Mouse (Mus musculus): ENCODE results near the gene Sesn1. TPM values are rescaled to one million over a fixed set of nuclear protein-coding genes. Genes with fewer than 3 reads are reported as not detected.

Gene Sesn1
- polyA plus RNA-seq, 1 experiment = not detected

GRCm38 (mm10) chr10:41888365-41888941 is 78.7 kb downstream of the Sesn1 start:
- WGBS = 8% methylated on average over 4 of the region's 4 CpGs
- H3K4me3 ChIP-seq (ENCODE audit: insufficient read depth, low read depth, low read length) = no peak overlapping the region
- TF ChIP-seq CTCF (IDR thresholded peaks at IDR 0.05; ENCODE audit: insufficient read depth, low read depth, low read length) (no peak), POLR2A (IDR thresholded peaks at IDR 0.05; ENCODE audit: insufficient read depth, low read depth, low read length) (no peak)
- H3K4me1 ChIP-seq (ENCODE audit: control insufficient read depth, insufficient read depth, low read length) = peaks cover 2% of the 10 kb centered on the region
- no peak overlapping the region for H3K27ac ChIP-seq (ENCODE audit: insufficient read depth, low read depth, low read length)

DNA sequence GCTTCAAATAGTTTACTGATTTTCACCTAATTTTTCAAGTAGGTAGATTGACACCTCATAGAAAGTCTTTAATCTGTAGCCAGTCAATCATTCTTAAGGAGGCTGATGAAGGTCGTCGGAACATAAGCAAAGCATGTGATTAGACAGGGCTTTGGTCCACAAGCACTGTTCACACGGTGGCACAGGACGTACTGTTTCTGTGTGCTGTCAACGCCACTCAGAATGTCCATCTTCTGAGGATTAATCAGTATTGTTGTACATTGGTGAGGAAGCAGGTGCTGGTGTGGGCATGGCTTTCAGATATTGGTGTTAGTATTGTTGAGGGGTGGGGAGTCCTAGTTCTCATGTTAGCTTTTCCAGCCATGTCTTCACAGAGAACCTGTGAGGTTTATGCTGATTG is 79.8 kb downstream of the Sesn1 start:
- H3K4me3 ChIP-seq (ENCODE audit: insufficient read depth, low read depth, low read length) = no peak overlapping the region
- no peak overlapping the region for H3K27ac ChIP-seq (ENCODE audit: insufficient read depth, low read depth, low read length)
- peaks cover 3% of the 10 kb centered on the region; the same call in 1 of the 2 replicates for H3K4me1 ChIP-seq (ENCODE audit: control insufficient read depth, insufficient read depth, low read length)
- TF ChIP-seq POLR2A (IDR thresholded peaks at IDR 0.05; ENCODE audit: insufficient read depth, low read depth, low read length) = no peak
- TF ChIP-seq CTCF (IDR thresholded peaks at IDR 0.05; ENCODE audit: insufficient read depth, low read depth, low read length) = no peak
- 45% methylated on average over 5 of the region's 5 CpGs for WGBS

DNA sequence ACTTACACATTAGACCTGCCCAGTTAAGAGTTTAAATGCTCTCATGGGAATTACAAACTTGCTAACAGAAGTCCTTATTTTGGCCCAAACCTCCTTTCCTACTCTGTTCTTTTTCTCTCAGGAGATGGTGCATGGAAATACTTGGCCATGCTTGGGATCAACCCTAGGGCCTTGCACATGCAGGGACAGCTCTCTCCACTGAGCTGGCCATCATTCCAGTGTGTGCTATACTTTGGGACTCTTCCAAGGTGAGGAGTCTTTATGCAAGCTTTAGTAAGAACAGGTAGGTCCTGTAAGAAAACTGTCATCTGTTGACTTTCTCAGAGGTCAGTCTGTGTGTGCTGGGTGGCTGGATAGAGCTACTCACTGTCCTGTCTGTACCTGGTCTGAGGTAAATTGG is 80.8 kb downstream of the Sesn1 start:
- Histone ChIP-seq H3K4me3 (ENCODE audit: insufficient read depth, low read depth, low read length) (no peak overlapping the region), H3K4me1 (ENCODE audit: control insufficient read depth, insufficient read depth, low read length) (peaks cover 5% of the 10 kb centered on the region; the same call in 1 of the 2 replicates), H3K27ac (ENCODE audit: insufficient read depth, low read depth, low read length) (no peak overlapping the region)
- no peak for TF ChIP-seq CTCF (IDR thresholded peaks at IDR 0.05; ENCODE audit: insufficient read depth, low read depth, low read length)
- no peak for TF ChIP-seq POLR2A (IDR thresholded peaks at IDR 0.05; ENCODE audit: insufficient read depth, low read depth, low read length)

DNA sequence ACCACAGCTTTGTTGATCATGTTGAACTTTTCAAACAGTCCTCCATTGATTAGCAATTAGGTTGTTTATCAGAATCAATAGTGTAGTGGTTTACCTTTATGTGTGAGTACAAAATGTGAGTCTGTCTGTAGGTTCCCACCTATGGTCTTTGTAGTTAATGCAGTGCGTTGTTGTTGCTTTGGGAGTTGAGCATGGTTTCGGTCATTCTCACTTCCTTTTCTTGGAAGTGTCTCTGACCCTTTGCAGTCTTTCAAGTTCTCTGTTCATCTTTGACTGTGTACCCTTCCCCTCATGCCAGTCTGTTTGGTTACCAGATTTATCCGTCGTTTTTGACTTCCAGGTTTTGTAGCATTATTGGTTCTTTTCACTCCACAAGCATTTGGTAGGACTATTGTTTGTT is 81.6 kb downstream of the Sesn1 start:
- TF ChIP-seq CTCF (IDR thresholded peaks at IDR 0.05; ENCODE audit: insufficient read depth, low read depth, low read length) = no peak
- TF ChIP-seq POLR2A (IDR thresholded peaks at IDR 0.05; ENCODE audit: insufficient read depth, low read depth, low read length) = no peak
- Histone ChIP-seq H3K4me1 (ENCODE audit: control insufficient read depth, insufficient read depth, low read length) (peaks cover 8% of the 10 kb centered on the region; the same call in 1 of the 2 replicates), H3K4me3 (ENCODE audit: insufficient read depth, low read depth, low read length) (no peak overlapping the region), H3K27ac (ENCODE audit: insufficient read depth, low read depth, low read length) (no peak overlapping the region)
- 86% methylated on average over 4 of the region's 4 CpGs for WGBS

GRCm38 (mm10) chr10:41893433-41894411 is 84.0 kb downstream of the Sesn1 start:
- Histone ChIP-seq H3K27ac (ENCODE audit: insufficient read depth, low read depth, low read length) (0 out of 2 replicates have a peak overlapping the region, but pooled peaks have one; percentile 36), H3K4me1 (ENCODE audit: control insufficient read depth, insufficient read depth, low read length) (peaks cover 8% of the 10 kb centered on the region; the same call in 1 of the 2 replicates), H3K4me3 (ENCODE audit: insufficient read depth, low read depth, low read length) (no peak overlapping the region)
- 23% methylated on average over 4 of the region's 4 CpGs for WGBS
- TF ChIP-seq CTCF (IDR thresholded peaks at IDR 0.05; ENCODE audit: insufficient read depth, low read depth, low read length) = no peak
- no peak for TF ChIP-seq POLR2A (IDR thresholded peaks at IDR 0.05; ENCODE audit: insufficient read depth, low read depth, low read length)

GRCm38 (mm10) chr10:41896425-41896824 is 86.7 kb downstream of the Sesn1 start:
- Histone ChIP-seq H3K4me3 (ENCODE audit: insufficient read depth, low read depth, low read length) (no peak overlapping the region), H3K4me1 (ENCODE audit: control insufficient read depth, insufficient read depth, low read length) (peaks cover 7% of the 10 kb centered on the region; the same call in 1 of the 2 replicates), H3K27ac (ENCODE audit: insufficient read depth, low read depth, low read length) (no peak overlapping the region)
- TF ChIP-seq CTCF (IDR thresholded peaks at IDR 0.05; ENCODE audit: insufficient read depth, low read depth, low read length) = no peak
- TF ChIP-seq POLR2A (IDR thresholded peaks at IDR 0.05; ENCODE audit: insufficient read depth, low read depth, low read length) = no peak

DNA sequence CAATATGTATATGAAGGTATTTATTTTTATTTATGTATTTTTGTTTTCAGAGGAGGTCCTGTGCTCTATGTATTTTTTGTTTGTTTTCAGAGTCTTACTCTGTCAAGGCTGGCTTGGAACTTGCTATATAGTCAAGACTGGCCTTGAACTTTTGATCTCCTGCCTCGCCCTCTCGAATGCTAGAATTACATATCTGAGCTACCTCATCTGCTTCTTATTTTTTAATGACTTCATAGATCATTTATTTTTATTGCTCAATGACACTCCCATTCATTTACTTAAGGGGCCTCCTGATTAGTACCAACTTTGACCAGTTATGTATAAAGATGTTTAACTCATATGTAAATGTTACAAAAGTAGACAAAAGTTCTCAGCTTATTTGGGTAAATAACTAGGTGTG is 87.1 kb downstream of the Sesn1 start:
- peaks cover 8% of the 10 kb centered on the region; the same call in 1 of the 2 replicates for H3K4me1 ChIP-seq (ENCODE audit: control insufficient read depth, insufficient read depth, low read length)
- TF ChIP-seq POLR2A (IDR thresholded peaks at IDR 0.05; ENCODE audit: insufficient read depth, low read depth, low read length) = no peak
- TF ChIP-seq CTCF (IDR thresholded peaks at IDR 0.05; ENCODE audit: insufficient read depth, low read depth, low read length) = no peak
- H3K27ac ChIP-seq (ENCODE audit: insufficient read depth, low read depth, low read length) = no peak overlapping the region
- 87% methylated on average over 2 of the region's 2 CpGs for WGBS
- H3K4me3 ChIP-seq (ENCODE audit: insufficient read depth, low read depth, low read length) = no peak overlapping the region

GRCm38 (mm10) chr10:41901456-41901855 is 91.7 kb downstream of the Sesn1 start:
- 81% methylated on average over 8 of the region's 8 CpGs for WGBS
- no peak for TF ChIP-seq POLR2A (IDR thresholded peaks at IDR 0.05; ENCODE audit: insufficient read depth, low read depth, low read length)
- no peak for TF ChIP-seq CTCF (IDR thresholded peaks at IDR 0.05; ENCODE audit: insufficient read depth, low read depth, low read length)
- H3K4me1 ChIP-seq (ENCODE audit: control insufficient read depth, insufficient read depth, low read length) = peaks cover 2% of the 10 kb centered on the region; the same call in 1 of the 2 replicates
- no peak overlapping the region for H3K27ac ChIP-seq (ENCODE audit: insufficient read depth, low read depth, low read length)
- no peak overlapping the region for H3K4me3 ChIP-seq (ENCODE audit: insufficient read depth, low read depth, low read length)

GRCm38 (mm10) chr10:41901864-41902263 is 92.1 kb downstream of the Sesn1 start:
- H3K27ac ChIP-seq (ENCODE audit: insufficient read depth, low read depth, low read length) = no peak overlapping the region
- H3K4me3 ChIP-seq (ENCODE audit: insufficient read depth, low read depth, low read length) = no peak overlapping the region
- TF ChIP-seq POLR2A (IDR thresholded peaks at IDR 0.05; ENCODE audit: insufficient read depth, low read depth, low read length) (no peak), CTCF (IDR thresholded peaks at IDR 0.05; ENCODE audit: insufficient read depth, low read depth, low read length) (no peak)
- WGBS = 83% methylated on average over 6 of the region's 6 CpGs
- peaks cover 2% of the 10 kb centered on the region; the same call in 1 of the 2 replicates for H3K4me1 ChIP-seq (ENCODE audit: control insufficient read depth, insufficient read depth, low read length)
